Mouse (Mus musculus) megakaryocyte, embryonic 14.5 days (primary cell): Measurements from ENCODE around the gene Nell2.

ENCODE experiments used
- FLI1 ChIP-seq: IDR thresholded peaks from 2 replicates; pipeline ENCODE4 v1.6.1; 2012; ENCODE audit warnings: low read length, inconsistent platforms, mixed read lengths
- GATA1 ChIP-seq: IDR thresholded peaks from 3 replicates; pipeline ENCODE4 v1.6.1; 2012; ENCODE audit warnings: mixed read lengths, low read length, inconsistent platforms, borderline replicate concordance

DNA sequence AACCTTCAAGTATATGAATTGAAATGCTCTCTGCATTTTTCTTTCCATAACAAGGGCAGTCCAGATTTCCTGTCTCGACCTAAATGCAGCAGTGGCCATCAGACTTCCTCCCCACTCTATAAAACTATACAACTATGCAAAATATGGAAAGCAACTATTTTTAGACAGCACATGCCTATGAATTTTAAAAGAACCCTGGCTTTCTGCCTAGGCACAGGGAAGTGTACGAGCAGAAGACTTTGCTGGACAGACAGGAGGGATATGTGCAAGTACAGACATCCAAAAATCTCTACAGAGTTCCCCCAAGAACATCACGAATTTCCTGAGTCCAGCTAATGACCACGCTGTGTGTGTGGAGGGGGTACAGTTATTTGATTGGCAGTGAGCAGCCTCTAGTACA lies 32.7 kb downstream of the Nell2 start:
- no peak for TF ChIP-seq GATA1
- TF ChIP-seq FLI1: no peak
